Mouse (Mus musculus) left cerebral cortex, postnatal 4 days (tissue): Measurements from ENCODE around the gene Slc39a10. TPM values are rescaled to one million over a fixed set of nuclear protein-coding genes. Genes with fewer than 3 reads are reported as not detected.
"Not testable (repeated sequence)": the region's sequence is repeated elsewhere in the genome, so short reads cannot be mapped to it uniquely, and the experiment has no call there.

ENCODE experiments used
- DNase-seq: peaks from one replicate; pipeline ENCODE4 v3.0.0-alpha.2; 2022
- intact Hi-C: fragments of 180-260 bp; cut with DNase I; formaldehyde crosslinking; loops from one replicate; pipeline ENCODE4 v1.15.1; 2025
- total RNA-seq, 2 experiments: library from RNA; stranded (reverse); gene quantifications; 2 replicates each; pipeline ENCODE4 v1.2.3; 2021

Gene Slc39a10
- total RNA-seq, 2 experiments from 2014 or later, result 94.0 to 97.2 TPM

- DNase-seq, intact Hi-C loops: not testable (repeated sequence)
Observed at GRCm38 (mm10) chr1:46808630-46809029, 84.0 kb downstream of the Slc39a10 start.

GRCm38 (mm10) chr1:46805074-46805473 is 87.6 kb downstream of the Slc39a10 start:
- no peak for DNase-seq
- intact Hi-C loops, result no loop called here

- DNase-seq, intact Hi-C loops: not testable (repeated sequence)
Observed at GRCm38 (mm10) chr1:46782227-46782626, 110.4 kb downstream of the Slc39a10 start.

GRCm38 (mm10) chr1:46770077-46770695 is 122.5 kb downstream of the Slc39a10 start:
- intact Hi-C loops, DNase-seq: not testable (repeated sequence)

GRCm38 (mm10) chr1:46769318-46769717 is 123.3 kb downstream of the Slc39a10 start:
- intact Hi-C loops, DNase-seq: not testable (repeated sequence)

GRCm38 (mm10) chr1:46764600-46764999 is 128.1 kb downstream of the Slc39a10 start:
- DNase-seq, intact Hi-C loops: not testable (repeated sequence)
